Mouse (Mus musculus): ENCODE results near the gene Mettl24. TPM values are rescaled to one million over a fixed set of nuclear protein-coding genes. Genes with fewer than 3 reads are reported as not detected.
A peak's percentile ranks its signal among the peaks of the same experiment; 100 is the strongest.

Gene Mettl24
- polyA plus RNA-seq, 1 experiment from 2014 or later: 3.2 TPM

DNA sequence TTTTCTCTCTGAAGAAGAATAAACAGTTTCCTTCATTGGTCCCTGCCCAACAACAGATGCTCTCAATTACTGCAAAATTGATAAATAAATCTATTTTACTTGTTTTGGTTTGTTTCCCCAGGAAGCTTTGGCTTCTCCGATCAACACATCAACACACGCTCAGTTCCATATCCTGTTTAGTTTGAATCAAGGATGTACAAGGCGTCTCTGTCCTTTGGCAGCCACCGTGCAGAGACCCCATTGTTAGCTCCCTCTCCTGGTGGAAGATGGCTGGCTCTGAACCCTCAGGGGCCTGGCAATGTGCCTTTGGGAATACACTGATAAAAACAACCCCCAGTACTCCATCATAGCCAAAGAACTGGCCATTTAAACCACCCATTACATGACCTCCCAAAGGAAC is 42.0 kb downstream of the Mettl24 start:
- 46% methylated on average over 4 of the region's 4 CpGs for WGBS
- H3K9me3 ChIP-seq (ENCODE audit: control insufficient read depth, low read length): no peaks in the 10 kb centered on the region
- H3K36me3 ChIP-seq (ENCODE audit: control insufficient read depth, insufficient read depth, low read length): no peaks in the 10 kb centered on the region

DNA sequence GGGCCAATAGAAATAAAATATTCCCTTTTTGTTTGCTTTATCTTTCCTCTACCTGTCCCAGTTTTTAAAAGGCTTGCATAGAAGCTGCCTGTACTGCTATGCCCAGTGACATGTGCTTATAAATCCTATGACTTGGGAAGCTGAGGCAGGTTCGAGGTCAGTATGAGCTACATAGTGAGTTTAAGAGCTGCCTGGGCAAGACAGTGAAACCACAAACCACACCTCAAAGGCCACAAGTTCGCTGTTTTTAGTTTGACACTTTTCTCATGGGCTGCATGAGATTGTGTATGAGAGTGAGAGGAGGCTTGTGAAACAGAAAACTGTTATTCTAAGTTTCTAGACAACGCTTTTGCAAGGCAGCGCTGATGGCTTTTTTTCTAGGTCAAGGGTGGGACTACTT is 42.4 kb downstream of the Mettl24 start:
- ATAC-seq: no peak
- WGBS: 76% methylated on average over 4 of the region's 4 CpGs

More for the DNA sequence above, 42.0 kb downstream of the Mettl24 start:
- Histone ChIP-seq H3K27me3 (replicated peaks; ENCODE audit: control insufficient read depth, insufficient read depth, low read length) (no peaks in the 10 kb centered on the region), H3K27ac (ENCODE audit: low read length) (no peak overlapping the region), H3K4me3 (ENCODE audit: low read length) (no peak overlapping the region), H3K4me1 (ENCODE audit: control insufficient read depth, insufficient read depth, low read length) (peaks cover 7% of the 10 kb centered on the region; the same call in 1 of the 2 replicates), H3K4me2 (ENCODE audit: low read depth, low read length) (no peak overlapping the region), H3K9ac (ENCODE audit: low read depth, low read length) (no peak overlapping the region)
- no peak for ATAC-seq

DNA sequence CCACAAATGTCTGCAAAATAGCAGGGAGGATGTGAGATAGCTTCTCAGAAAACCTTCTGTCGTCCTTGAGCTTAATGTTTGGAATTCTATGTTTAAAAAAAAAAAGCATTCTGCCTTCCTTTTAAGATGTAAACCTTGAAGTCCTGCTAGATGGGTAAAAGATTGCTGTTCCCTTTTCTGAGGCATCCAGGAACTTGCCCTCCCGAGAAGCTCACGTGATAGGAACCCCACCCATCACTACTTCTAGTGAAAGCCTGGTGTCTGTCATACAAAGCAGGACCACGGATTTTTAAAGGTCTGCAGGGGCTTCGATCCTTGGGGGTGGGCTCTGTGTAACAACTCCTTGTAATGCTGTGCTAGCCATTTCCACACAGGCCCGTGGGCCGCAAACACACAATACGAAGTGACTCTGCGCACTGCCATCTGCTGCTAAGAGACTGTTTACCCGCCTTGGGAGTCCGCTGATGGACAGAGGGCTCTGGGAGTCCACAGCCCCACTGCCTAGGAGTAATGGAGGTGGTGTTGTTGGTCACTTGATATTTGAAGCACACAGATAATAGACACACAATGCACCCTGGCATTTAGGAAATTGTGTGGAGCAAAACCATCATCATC is 43.3 kb downstream of the Mettl24 start:
- H3K27me3 ChIP-seq (replicated peaks; ENCODE audit: control insufficient read depth, insufficient read depth, low read length): no peaks in the 10 kb centered on the region
- 53% methylated on average over 11 of the region's 11 CpGs for WGBS
- H3K36me3 ChIP-seq (ENCODE audit: control insufficient read depth, insufficient read depth, low read length): no peaks in the 10 kb centered on the region
- H3K4me3 ChIP-seq (ENCODE audit: low read length): no peak overlapping the region
- peaks cover 7% of the 10 kb centered on the region; the same call in 1 of the 2 replicates for H3K4me1 ChIP-seq (ENCODE audit: control insufficient read depth, insufficient read depth, low read length)
- H3K9me3 ChIP-seq (ENCODE audit: control insufficient read depth, low read length): no peaks in the 10 kb centered on the region
- no peak for ATAC-seq
- no peak overlapping the region for H3K27ac ChIP-seq (ENCODE audit: low read length)
- H3K4me2 ChIP-seq (ENCODE audit: low read depth, low read length): no peak overlapping the region
- no peak overlapping the region for H3K9ac ChIP-seq (ENCODE audit: low read depth, low read length)

More for the DNA sequence above, 42.4 kb downstream of the Mettl24 start:
- Histone ChIP-seq H3K9ac (ENCODE audit: low read depth, low read length) (no peak overlapping the region), H3K4me1 (ENCODE audit: control insufficient read depth, insufficient read depth, low read length) (peaks cover 7% of the 10 kb centered on the region; the same call in 1 of the 2 replicates), H3K27me3 (replicated peaks; ENCODE audit: control insufficient read depth, insufficient read depth, low read length) (no peaks in the 10 kb centered on the region), H3K27ac (ENCODE audit: low read length) (no peak overlapping the region), H3K4me3 (ENCODE audit: low read length) (no peak overlapping the region), H3K4me2 (ENCODE audit: low read depth, low read length) (no peak overlapping the region), H3K9me3 (ENCODE audit: control insufficient read depth, low read length) (no peaks in the 10 kb centered on the region), H3K36me3 (ENCODE audit: control insufficient read depth, insufficient read depth, low read length) (no peaks in the 10 kb centered on the region)

DNA sequence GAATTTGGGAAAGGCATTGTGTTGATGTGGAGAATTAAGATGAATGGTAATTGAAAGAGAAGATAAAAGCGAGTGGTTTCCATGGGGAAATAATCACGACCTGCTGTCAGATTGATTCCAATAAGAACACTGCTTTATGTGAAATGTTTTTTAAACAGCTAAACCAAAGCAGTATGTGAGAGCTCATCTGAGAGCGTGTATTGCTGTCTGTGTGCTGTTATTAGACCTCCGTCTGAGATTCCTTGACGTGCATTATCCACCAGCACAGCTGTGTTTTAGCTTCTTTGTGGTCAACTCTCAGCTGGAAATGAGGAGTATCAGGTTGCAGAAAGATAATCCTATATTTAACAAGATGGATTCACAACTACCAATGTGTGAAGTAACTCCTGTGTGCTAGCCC is 43.9 kb downstream of the Mettl24 start:
- H3K9ac ChIP-seq (ENCODE audit: low read depth, low read length): no peak overlapping the region
- H3K9me3 ChIP-seq (ENCODE audit: control insufficient read depth, low read length): no peaks in the 10 kb centered on the region
- ATAC-seq: no peak
- H3K4me2 ChIP-seq (ENCODE audit: low read depth, low read length): no peak overlapping the region
- peaks cover 7% of the 10 kb centered on the region; the same call in 1 of the 2 replicates for H3K4me1 ChIP-seq (ENCODE audit: control insufficient read depth, insufficient read depth, low read length)
- WGBS: 62% methylated on average over 5 of the region's 5 CpGs
- no peak overlapping the region for H3K4me3 ChIP-seq (ENCODE audit: low read length)
- no peak overlapping the region for H3K27ac ChIP-seq (ENCODE audit: low read length)
- H3K36me3 ChIP-seq (ENCODE audit: control insufficient read depth, insufficient read depth, low read length): no peaks in the 10 kb centered on the region
- H3K27me3 ChIP-seq (replicated peaks; ENCODE audit: control insufficient read depth, insufficient read depth, low read length): no peaks in the 10 kb centered on the region

DNA sequence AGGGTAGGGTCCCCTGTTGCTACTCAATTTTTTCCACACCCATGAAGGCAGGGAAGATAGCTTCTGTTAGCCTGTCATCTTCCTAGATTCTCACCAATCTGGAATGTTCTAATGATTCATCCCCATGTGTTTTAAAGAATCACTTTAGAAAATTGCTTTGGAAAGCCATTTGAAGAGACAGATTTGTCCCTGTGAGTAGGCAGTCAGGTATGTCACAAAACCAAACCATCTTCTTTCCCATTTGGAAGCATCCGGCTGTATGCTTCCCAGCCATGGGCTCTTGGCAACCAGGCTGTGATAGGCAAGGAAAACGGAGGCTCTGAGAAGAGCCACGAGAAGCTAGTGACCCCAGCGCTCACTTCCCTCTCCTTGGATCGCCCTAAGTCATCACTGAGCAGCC is 47.1 kb downstream of the Mettl24 start:
- Histone ChIP-seq H3K27me3 (replicated peaks; ENCODE audit: control insufficient read depth, insufficient read depth, low read length) (no peaks in the 10 kb centered on the region), H3K4me2 (ENCODE audit: low read depth, low read length) (no peak overlapping the region), H3K27ac (ENCODE audit: low read length) (no peak overlapping the region), H3K9me3 (ENCODE audit: control insufficient read depth, low read length) (no peaks in the 10 kb centered on the region), H3K4me3 (ENCODE audit: low read length) (no peak overlapping the region), H3K36me3 (ENCODE audit: control insufficient read depth, insufficient read depth, low read length) (no peaks in the 10 kb centered on the region), H3K4me1 (ENCODE audit: control insufficient read depth, insufficient read depth, low read length) (no peaks in the 10 kb centered on the region), H3K9ac (ENCODE audit: low read depth, low read length) (no peak overlapping the region)
- 84% methylated on average over 5 of the region's 5 CpGs for WGBS
- no peak for ATAC-seq

DNA sequence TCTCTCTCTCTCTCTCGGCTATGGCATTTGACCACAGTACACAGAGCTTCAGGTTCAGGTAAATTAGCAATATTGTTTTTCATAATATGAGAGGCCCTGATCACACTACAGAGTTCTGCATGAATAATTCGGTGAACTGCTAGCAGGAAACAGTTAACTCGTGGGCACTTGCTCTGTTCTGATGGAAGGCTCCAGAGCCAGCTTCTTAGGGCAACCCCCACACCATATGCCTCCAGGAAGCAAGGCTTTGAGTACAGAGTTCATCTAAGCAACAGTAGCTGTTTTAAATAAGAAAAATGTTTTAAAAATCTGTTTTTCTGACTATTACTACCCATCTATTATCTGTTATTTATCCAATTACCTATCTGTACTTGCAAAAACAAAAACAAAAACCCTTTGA is 50.2 kb downstream of the Mettl24 start:
- Histone ChIP-seq H3K9ac (ENCODE audit: low read depth, low read length) (no peak overlapping the region), H3K27ac (ENCODE audit: low read length) (no peak overlapping the region), H3K36me3 (ENCODE audit: control insufficient read depth, insufficient read depth, low read length) (no peaks in the 10 kb centered on the region), H3K9me3 (ENCODE audit: control insufficient read depth, low read length) (no peaks in the 10 kb centered on the region), H3K27me3 (replicated peaks; ENCODE audit: control insufficient read depth, insufficient read depth, low read length) (no peaks in the 10 kb centered on the region), H3K4me3 (ENCODE audit: low read length) (no peak overlapping the region), H3K4me1 (ENCODE audit: control insufficient read depth, insufficient read depth, low read length) (no peaks in the 10 kb centered on the region), H3K4me2 (ENCODE audit: low read depth, low read length) (no peak overlapping the region)
- no peak for ATAC-seq
- WGBS: 64% methylated on average over 3 of the region's 3 CpGs

DNA sequence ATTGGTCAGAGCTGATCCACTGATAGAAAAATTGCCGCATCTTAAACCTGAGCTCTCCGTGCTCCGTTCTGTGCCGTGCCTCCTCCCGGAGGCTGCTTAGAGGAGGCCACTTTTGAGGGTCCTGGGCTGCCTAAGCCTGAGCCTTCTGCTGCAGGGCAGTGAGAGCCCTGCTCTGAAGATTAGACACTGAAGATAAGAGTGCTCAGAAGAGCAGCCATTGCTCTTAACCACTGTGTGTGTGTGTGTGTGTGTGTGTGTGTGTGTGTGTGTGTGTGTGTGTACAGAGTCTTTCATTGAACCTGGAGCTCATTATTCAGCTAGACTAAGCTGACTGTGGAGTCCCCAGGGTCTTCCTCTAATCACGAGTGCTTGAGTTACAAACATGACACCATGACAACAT is 53.1 kb downstream of the Mettl24 start:
- Histone ChIP-seq H3K27me3 (replicated peaks; ENCODE audit: control insufficient read depth, insufficient read depth, low read length) (no peaks in the 10 kb centered on the region), H3K4me2 (ENCODE audit: low read depth, low read length) (no peak overlapping the region), H3K9me3 (ENCODE audit: control insufficient read depth, low read length) (no peaks in the 10 kb centered on the region), H3K4me3 (ENCODE audit: low read length) (no peak overlapping the region), H3K27ac (ENCODE audit: low read length) (no peak overlapping the region), H3K9ac (ENCODE audit: low read depth, low read length) (no peak overlapping the region), H3K4me1 (ENCODE audit: control insufficient read depth, insufficient read depth, low read length) (no peaks in the 10 kb centered on the region), H3K36me3 (ENCODE audit: control insufficient read depth, insufficient read depth, low read length) (no peaks in the 10 kb centered on the region)
- ATAC-seq: no peak
- 77% methylated on average over 6 of the region's 6 CpGs for WGBS

DNA sequence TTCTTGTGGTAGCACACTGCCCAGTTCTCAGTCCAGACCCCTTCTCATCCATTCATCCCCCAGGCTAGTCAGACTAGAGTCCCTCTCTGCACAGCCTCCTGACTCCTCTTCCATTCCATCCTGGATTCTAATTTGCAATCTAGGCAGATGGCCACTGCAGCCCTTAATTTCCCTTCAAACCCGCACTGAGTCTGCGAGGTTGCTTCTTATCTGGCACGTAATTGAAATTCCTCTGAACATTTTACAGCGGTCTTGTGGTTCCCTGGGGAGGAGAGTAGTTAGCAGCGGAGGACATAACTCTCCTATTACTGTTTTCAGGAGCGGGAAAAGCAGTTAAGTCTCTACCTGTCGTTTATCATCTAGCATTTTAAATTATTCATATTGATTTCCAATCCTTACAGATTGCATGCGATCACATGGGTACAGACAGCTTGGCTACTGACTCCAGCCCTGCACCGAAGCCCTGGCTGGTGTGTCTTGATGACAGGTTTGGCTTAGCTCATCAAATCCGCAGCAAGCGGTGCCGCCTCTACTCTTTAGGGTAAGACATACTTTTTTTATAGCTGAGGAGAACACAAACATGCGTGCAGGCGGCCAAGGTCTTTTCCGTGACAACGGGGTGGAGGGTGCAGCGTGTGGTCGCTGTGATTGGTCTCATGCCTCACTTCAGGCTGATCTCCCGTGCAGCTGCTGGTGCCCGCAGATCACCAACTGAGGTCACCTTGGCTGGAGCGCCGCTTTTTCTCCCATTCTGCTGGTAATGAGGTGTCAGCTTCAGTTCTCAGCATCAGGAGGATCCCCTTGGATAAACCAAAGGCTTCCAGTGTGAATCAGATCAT is 54.4 kb downstream of the Mettl24 start:
- Histone ChIP-seq H3K4me2 (ENCODE audit: low read depth, low read length) (0 out of 2 replicates have a peak overlapping the region, but pooled peaks have one; percentile 7), H3K27me3 (replicated peaks; ENCODE audit: control insufficient read depth, insufficient read depth, low read length) (no peaks in the 10 kb centered on the region), H3K4me1 (ENCODE audit: control insufficient read depth, insufficient read depth, low read length) (no peaks in the 10 kb centered on the region), H3K9ac (ENCODE audit: low read depth, low read length) (no peak overlapping the region), H3K9me3 (ENCODE audit: control insufficient read depth, low read length) (no peaks in the 10 kb centered on the region), H3K4me3 (ENCODE audit: low read length) (no peak overlapping the region), H3K36me3 (ENCODE audit: control insufficient read depth, insufficient read depth, low read length) (no peaks in the 10 kb centered on the region), H3K27ac (ENCODE audit: low read length) (no peak overlapping the region)
- 41% methylated on average over 22 of the region's 22 CpGs for WGBS
- ATAC-seq: no peak

DNA sequence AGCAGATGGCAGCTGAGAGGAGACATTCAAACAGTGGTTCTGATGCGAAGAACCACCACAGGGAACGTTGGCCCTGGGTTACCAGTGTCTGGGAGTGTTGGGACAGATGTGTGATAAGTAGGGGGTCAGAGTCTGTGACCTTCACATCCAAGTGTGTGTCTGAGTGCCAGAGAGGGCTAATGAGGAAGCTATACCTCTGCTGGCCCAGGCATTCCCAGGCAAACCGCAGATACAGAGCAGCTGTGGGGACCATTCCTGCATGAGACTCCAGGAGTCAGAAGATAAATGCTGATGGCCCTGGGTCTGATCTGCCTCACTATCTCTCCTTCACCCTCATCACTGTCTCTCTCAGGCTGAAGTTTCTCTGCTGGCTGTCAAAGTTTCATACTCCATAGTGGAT is 57.6 kb downstream of the Mettl24 start:
- 54% methylated on average over 3 of the region's 3 CpGs for WGBS
- H3K9ac ChIP-seq (ENCODE audit: low read depth, low read length): no peak overlapping the region
- no peaks in the 10 kb centered on the region for H3K9me3 ChIP-seq (ENCODE audit: control insufficient read depth, low read length)
- H3K4me1 ChIP-seq (ENCODE audit: control insufficient read depth, insufficient read depth, low read length): no peaks in the 10 kb centered on the region
- H3K4me3 ChIP-seq (ENCODE audit: low read length): no peak overlapping the region
- ATAC-seq: no peak
- H3K27me3 ChIP-seq (replicated peaks; ENCODE audit: control insufficient read depth, insufficient read depth, low read length): no peaks in the 10 kb centered on the region
- no peak overlapping the region for H3K27ac ChIP-seq (ENCODE audit: low read length)
- H3K4me2 ChIP-seq (ENCODE audit: low read depth, low read length): no peak overlapping the region
- no peaks in the 10 kb centered on the region for H3K36me3 ChIP-seq (ENCODE audit: control insufficient read depth, insufficient read depth, low read length)
